Mouse (Mus musculus) intestine, postnatal 0 days (tissue): Measurements from ENCODE around the gene Smyd2. TPM values are rescaled to one million over a fixed set of nuclear protein-coding genes. Genes with fewer than 3 reads are reported as not detected.

Source experiments
- ATAC-seq: fragments of 200-750 bp; cut with Nextera tagmentation; 2 replicates; pipeline ENCODE4 v1.8.0; 2017; ENCODE audit warnings: mild to moderate bottlenecking, moderate TSS enrichment, moderate library complexity
- H3K27ac ChIP-seq: fragments of 300-500 bp; sonication (generic); 2 replicates; pipeline ENCODE4 v1.5.1; 2014; ENCODE audit warnings: mild to moderate bottlenecking, low read depth, low read length, moderate library complexity
- H3K27me3 ChIP-seq: fragments of 300-500 bp; sonication (generic); replicated peaks from 2 replicates; pipeline ENCODE4 v1.6.1; 2014; ENCODE audit warnings: low read length, mixed read lengths; ENCODE audit not compliant: control insufficient read depth, insufficient read depth
- H3K36me3 ChIP-seq: fragments of 300-500 bp; sonication (generic); 2 replicates; pipeline ENCODE4 v1.6.1; 2014; ENCODE audit warnings: mild to moderate bottlenecking, moderate library complexity; ENCODE audit not compliant: control insufficient read depth, insufficient read depth
- H3K4me1 ChIP-seq: fragments of 300-500 bp; sonication (generic); replicated peaks from 2 replicates; pipeline ENCODE4 v1.6.1; 2014; ENCODE audit warnings: antibody characterized with exemption, low read length, mixed read lengths; ENCODE audit not compliant: control insufficient read depth, insufficient read depth
- H3K4me2 ChIP-seq: fragments of 300-500 bp; sonication (generic); replicated peaks from 2 replicates; pipeline ENCODE4 v1.6.1; 2014; ENCODE audit warnings: low read depth, mild to moderate bottlenecking, moderate library complexity
- H3K4me3 ChIP-seq: fragments of 300-500 bp; sonication (generic); 2 replicates; pipeline ENCODE4 v1.5.1; 2014; ENCODE audit warnings: low read depth, low read length
- H3K9ac ChIP-seq: fragments of 300-500 bp; sonication (generic); 2 replicates; pipeline ENCODE4 v1.6.1; 2014; ENCODE audit warnings: mild to moderate bottlenecking, low read depth, low read length
- H3K9me3 ChIP-seq: fragments of 300-500 bp; sonication (generic); 2 replicates; pipeline ENCODE4 v1.6.1; 2016; ENCODE audit warnings: mixed run types; ENCODE audit not compliant: control insufficient read depth
- CTCF ChIP-seq: sonication (generic); IDR thresholded peaks from 2 replicates; pipeline ENCODE4 v1.5.1; 2016; ENCODE audit warnings: low read depth, mild to moderate bottlenecking, control low read depth, antibody characterized with exemption, moderate library complexity
- WGBS: fragments of 180-500 bp; shearing (Covaris S2); extraction: QIAGEN DNeasy Blood & Tissue Kit; methylation state at CpG from one replicate; pipeline ENCODE4 v1.1.7; 2014; 5-methylcytosine and 5-hydroxymethylcytosine counted together
- polyA plus RNA-seq: library from polyadenylated mRNA; unstranded; fragments of >200 nt; fragmentation: Nextera tagmentation; extraction: Ambion mirVana; gene quantifications from 2 replicates; pipeline ENCODE4 v1.2.1, GENCODE M21; 2015

Smyd2 gene
- polyA plus RNA-seq, 1 experiment from 2014 or later = 48.1 TPM

DNA sequence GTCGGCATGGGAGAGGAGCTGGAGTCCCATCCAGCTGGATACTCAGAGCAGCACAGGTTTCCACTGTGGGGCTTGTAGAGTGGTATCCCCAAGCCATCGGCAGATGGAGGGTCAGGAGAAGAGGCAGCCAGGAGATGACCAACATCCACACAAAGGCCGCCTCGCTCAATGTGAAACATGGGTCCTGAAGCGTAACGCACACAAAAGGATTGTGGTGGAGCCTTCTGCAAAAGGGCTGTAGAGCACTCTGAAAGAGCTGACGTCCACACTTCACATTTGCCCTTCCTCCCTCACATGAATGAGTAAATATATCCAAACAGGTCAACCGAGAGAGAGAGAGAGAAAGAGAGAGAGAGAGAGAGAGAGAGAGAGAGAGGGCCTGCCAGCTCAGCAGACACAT lies 25.2 kb upstream of the Smyd2 start:
- H3K27ac ChIP-seq = no peak overlapping the region
- no peak overlapping the region for H3K4me3 ChIP-seq
- H3K9ac ChIP-seq = no peak overlapping the region
- no peaks in the 10 kb centered on the region for H3K27me3 ChIP-seq
- no peak overlapping the region for H3K4me2 ChIP-seq
- no peak for TF ChIP-seq CTCF
- H3K36me3 ChIP-seq = no peaks in the 10 kb centered on the region
- no peaks in the 10 kb centered on the region for H3K4me1 ChIP-seq
- H3K9me3 ChIP-seq = no peaks in the 10 kb centered on the region
- 72% methylated on average over 8 of the region's 8 CpGs for WGBS
- ATAC-seq = no peak

GRCm38 (mm10) chr1:189946126-189946525 lies 24.0 kb upstream of the Smyd2 start:
- ATAC-seq = no peak
- no peak overlapping the region for H3K4me3 ChIP-seq
- no peak overlapping the region for H3K4me2 ChIP-seq
- no peaks in the 10 kb centered on the region for H3K4me1 ChIP-seq
- no peaks in the 10 kb centered on the region for H3K36me3 ChIP-seq
- no peak overlapping the region for H3K9ac ChIP-seq
- H3K9me3 ChIP-seq = no peaks in the 10 kb centered on the region
- no peak overlapping the region for H3K27ac ChIP-seq
- 59% methylated on average over 8 of the region's 8 CpGs for WGBS
- no peak for TF ChIP-seq CTCF
- H3K27me3 ChIP-seq = no peaks in the 10 kb centered on the region

DNA sequence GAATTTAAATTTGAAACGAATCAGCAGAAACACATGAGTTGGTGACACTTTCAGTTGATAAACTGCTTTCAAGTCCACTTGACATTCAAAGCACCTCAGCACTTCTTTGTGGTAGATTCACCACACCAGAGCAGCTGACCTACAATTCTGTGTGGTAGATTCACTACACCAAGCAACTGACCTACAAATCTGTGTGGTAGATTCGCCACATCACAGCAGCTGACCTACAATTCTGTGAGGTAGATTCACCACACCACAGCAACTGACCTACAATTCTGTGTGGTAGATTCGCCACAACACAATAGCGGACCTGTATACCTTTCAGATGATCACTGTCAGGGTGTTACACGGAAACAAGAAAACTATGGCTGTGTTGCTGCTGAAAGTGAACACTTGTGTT lies 19.6 kb upstream of the Smyd2 start:
- ATAC-seq = no peak
- WGBS = 89% methylated on average over 5 of the region's 5 CpGs
- no peak overlapping the region for H3K4me2 ChIP-seq
- no peak overlapping the region for H3K27ac ChIP-seq
- H3K4me3 ChIP-seq = no peak overlapping the region
- H3K9me3 ChIP-seq = no peaks in the 10 kb centered on the region
- H3K27me3 ChIP-seq = no peaks in the 10 kb centered on the region
- no peaks in the 10 kb centered on the region for H3K4me1 ChIP-seq
- no peak overlapping the region for H3K9ac ChIP-seq
- no peaks in the 10 kb centered on the region for H3K36me3 ChIP-seq
- no peak for TF ChIP-seq CTCF

DNA sequence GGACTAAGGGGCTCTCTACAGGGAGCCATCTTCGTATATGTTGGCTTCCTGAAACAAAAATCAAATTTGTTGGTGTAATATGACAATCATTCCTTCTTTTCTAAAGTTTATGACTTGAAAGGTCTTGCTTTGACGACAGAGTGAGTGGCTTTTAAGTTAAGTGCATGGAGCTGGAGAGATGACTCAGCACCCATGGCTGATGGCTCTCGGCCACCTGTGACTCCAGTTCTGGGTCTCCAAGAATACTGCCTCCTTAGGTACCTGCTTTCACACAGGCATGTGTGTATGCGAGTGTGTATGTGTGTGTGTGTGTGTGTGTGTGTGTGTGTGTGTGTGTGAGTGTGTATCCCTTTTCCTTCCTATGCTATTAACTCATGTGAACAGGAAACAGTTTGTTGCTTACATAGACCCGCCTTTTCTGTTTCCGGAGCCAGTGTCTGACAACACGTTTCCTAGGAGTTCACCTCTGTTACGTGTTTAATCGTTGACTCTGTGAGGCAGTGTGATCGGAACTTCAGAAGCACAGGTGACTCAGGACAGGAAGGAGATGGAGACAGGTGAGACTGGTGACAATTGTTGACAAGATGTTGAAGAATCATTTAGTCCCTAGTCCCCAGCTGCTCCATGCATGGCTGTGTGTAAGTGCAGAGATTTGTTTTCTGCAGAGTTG lies 14.4 kb upstream of the Smyd2 start:
- Histone ChIP-seq H3K27me3 (no peaks in the 10 kb centered on the region), H3K4me3 (no peak overlapping the region), H3K9ac (no peak overlapping the region), H3K4me1 (no peaks in the 10 kb centered on the region), H3K36me3 (no peaks in the 10 kb centered on the region), H3K4me2 (no peak overlapping the region), H3K9me3 (no peaks in the 10 kb centered on the region), H3K27ac (no peak overlapping the region)
- 53% methylated on average over 10 of the region's 10 CpGs for WGBS
- no peak for TF ChIP-seq CTCF
- no peak for ATAC-seq

GRCm38 (mm10) chr1:189933480-189934202 lies 11.5 kb upstream of the Smyd2 start:
- Histone ChIP-seq H3K9me3 (no peaks in the 10 kb centered on the region), H3K36me3 (no peaks in the 10 kb centered on the region), H3K4me1 (no peaks in the 10 kb centered on the region), H3K4me3 (no peak overlapping the region), H3K27ac (no peak overlapping the region), H3K4me2 (no peak overlapping the region), H3K9ac (no peak overlapping the region), H3K27me3 (no peaks in the 10 kb centered on the region)
- WGBS = 63% methylated on average over 9 of the region's 9 CpGs
- ATAC-seq = peak; percentile 73
- TF ChIP-seq CTCF = no peak

DNA sequence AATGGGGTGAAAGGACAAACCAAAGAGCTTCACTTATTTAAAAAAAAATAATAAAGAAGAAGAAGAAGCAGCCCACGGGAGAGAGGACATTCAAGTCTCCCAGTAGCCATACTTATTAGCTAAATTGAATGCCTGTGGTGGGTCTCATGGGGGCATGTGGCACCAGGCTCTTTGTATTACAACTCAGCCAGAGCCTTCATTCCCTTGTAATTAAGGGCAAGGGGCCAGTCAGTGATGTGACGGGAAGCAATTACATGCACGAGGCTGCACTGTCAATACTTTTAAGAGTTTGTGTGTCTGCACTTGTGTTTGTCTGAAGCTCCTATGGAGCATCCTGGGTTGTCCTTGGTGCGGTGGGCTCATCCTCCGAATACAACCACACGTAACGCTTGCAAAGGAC lies 10.8 kb upstream of the Smyd2 start:
- TF ChIP-seq CTCF = no peak
- ATAC-seq = no peak
- 85% methylated on average over 7 of the region's 7 CpGs for WGBS

More for the DNA sequence above, 10.8 kb upstream of the Smyd2 start:
- Histone ChIP-seq H3K27me3 (no peaks in the 10 kb centered on the region), H3K4me3 (no peak overlapping the region), H3K9me3 (no peaks in the 10 kb centered on the region), H3K9ac (no peak overlapping the region), H3K4me2 (no peak overlapping the region), H3K4me1 (no peaks in the 10 kb centered on the region), H3K27ac (no peak overlapping the region), H3K36me3 (no peaks in the 10 kb centered on the region)
